Mouse (Mus musculus) cerebellum, adult (tissue): ENCODE data around the gene Gm4707.
A peak's percentile ranks its signal among the peaks of the same experiment; 100 is the strongest.
"Not testable (repeated sequence)": the region's sequence is repeated elsewhere in the genome, so short reads cannot be mapped to it uniquely, and the experiment has no call there.

ENCODE experiments used
- ATAC-seq: cut with Nextera tagmentation; 2 replicates; pipeline ENCODE4 v1.9.2; 2017; ENCODE audit warnings: mild to moderate bottlenecking, moderate library complexity, mixed read lengths; ENCODE audit not compliant: insufficient number of reproducible peaks, low FRiP score, low TSS enrichment

Gene Gm4707

GRCm38 (mm10) chr17:71459818-71460217 is at the start of gene Gm4707:
Gene Gm4707, minus strand, starts transcription at chr17:71459918.
- no peak for ATAC-seq

- ATAC-seq = no peak
These were observed 47.1 kb upstream of the Gm4707 start for GRCm38 (mm10) chr17:71506832-71507231.

GRCm38 (mm10) chr17:71495784-71496183 is 36.1 kb upstream of the Gm4707 start:
- no peak for ATAC-seq

DNA sequence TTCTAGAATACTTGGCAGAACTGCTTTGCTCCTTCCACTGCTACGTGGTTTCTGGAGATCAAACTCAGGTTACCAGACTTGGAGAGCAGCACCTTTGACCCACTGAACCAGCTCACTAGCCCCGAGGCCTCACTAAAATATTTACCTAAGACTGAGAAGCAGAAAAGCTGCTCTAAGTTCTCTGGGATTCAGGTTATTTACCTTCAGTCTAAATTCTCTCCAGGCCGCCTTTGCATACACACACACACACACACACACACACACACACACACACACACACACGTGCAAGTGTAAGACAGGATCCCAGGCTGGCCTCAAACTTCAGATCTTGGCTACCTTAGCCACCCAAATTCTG is 31.6 kb upstream of the Gm4707 start:
- ATAC-seq = no peak

GRCm38 (mm10) chr17:71490666-71491331 is 31.1 kb upstream of the Gm4707 start:
- ATAC-seq = no peak

- no peak for ATAC-seq
These were observed 30.2 kb upstream of the Gm4707 start for GRCm38 (mm10) chr17:71489703-71490461.

DNA sequence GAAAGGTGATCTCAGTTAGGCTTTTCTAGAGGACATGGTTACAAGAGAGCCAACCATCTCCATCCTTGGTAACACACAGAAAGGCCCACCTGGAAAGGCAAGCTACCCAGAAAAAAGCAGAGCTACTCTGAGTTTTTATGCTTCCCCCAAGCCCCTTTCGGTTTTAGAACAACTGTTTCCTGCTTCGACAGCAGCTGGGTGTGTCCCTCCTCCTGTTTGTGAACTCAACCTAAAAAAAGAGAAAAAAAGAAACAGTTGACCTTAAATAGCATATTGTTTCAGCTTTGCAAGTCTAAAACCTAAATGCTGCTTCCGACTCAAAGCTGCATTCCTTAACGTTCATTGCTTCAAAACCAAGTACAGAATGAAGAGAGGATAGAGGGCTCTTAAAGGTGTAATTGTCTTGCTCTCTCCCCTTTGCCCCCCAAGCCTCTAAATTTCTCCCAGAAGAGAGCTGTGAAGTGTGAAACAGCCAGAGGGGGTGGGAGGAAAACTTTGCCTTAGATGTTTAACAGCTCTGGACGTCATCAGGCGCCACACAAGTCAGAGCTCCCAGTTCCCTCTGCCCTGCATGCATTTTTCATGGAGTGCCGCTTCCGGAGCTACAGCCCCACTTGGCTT is 26.6 kb upstream of the Gm4707 start:
- no peak for ATAC-seq

- no peak for ATAC-seq
These were observed 26.1 kb upstream of the Gm4707 start for GRCm38 (mm10) chr17:71485791-71486230.

DNA sequence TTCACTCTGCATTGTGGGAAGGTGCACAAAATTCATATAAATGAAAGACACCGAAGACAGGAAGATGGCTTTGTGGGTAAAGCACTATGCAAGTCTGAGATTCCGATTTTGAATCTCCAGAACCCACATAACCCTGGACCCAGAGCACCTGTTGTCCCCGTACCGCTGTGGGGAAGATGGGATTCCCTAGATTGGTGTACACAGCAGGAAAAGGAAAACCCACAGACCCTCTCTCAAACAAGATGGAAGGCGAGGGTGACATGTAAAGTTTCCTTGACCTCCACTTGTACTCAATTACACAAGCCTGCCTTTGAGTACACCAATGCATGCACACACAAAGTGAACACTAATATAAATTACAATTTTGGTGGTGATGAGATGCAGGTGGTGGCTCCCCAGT is 25.0 kb upstream of the Gm4707 start:
- ATAC-seq = no peak

GRCm38 (mm10) chr17:71483418-71484060 is 23.8 kb upstream of the Gm4707 start:
- no peak for ATAC-seq

DNA sequence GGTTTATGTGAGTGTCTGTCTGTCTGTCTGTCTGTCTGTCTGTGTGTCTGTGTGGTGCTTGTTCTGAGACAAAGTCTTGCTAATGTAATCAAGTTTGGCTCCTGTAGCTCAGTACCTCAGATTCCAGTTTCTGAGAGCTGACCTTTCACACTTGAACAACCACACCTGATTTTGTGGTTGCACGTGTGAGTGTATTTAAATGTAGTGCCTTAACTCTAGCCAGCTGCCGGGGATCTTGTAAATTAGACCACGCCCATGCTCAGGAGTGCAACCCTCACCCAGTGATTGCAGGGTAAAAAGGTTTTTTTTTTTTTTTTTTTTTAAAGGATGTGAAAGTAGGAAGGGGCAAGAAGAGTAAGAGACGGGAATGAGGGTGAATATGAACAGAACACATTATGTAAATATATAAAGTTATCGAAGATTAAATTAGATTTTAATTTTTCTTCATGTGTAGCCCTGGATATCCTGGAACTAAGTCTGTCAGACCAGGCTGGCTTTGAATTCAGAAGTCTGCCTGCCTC is 19.7 kb upstream of the Gm4707 start:
- ATAC-seq = no peak

- no peak for ATAC-seq
These were observed 17.8 kb upstream of the Gm4707 start for GRCm38 (mm10) chr17:71477481-71477880.

DNA sequence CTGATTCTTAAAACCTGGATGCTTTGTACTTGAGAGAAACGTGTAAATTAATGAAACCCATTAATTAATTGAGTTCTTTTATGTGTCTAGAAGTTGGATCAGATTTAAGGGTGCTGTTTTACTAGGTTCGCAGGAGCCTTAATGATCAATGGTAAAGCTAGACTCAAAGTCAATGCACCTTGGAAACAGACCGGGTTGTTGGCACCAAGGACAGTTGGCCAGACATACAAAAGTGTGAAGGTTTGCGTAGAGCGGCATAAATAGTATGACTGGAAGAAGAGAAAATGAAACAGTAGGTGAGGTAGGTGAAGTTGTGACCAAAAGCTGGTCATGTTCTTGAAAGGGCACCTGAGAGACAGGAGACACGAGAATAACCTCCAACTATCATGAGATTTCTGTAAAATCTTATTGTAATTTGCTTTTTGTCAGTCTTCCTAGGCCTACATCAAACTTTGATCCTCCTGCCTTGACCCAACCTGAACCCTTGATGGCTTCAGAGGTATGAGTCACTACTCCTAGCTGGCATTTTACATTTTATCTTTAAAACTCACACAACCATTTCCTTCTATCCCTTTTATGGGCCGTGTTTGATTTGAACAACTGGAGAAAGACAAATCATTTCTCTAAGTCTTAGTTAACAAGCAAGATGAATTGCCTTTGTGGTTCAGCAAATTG is 16.8 kb upstream of the Gm4707 start:
- ATAC-seq = no peak

DNA sequence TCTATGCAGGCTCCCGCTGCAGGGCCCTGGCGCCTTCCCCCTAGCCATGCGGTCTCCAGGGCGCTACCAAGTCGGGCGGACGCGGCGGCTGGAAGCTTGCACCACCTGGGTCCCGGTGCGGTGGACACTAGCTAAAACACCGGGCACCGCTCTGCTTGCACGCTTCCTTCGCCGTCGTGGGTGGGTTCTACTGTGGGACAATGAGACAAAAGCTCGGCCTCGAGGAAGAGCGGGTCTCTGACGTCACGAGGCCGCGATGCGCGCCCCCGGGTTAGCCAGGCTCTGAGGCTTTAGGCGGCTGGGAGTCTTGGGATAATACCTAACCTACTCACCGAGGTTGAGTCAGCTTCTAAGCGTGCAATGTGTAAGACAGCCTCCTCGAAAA is 16.0 kb upstream of the Gm4707 start:
- peak; percentile 66 for ATAC-seq

DNA sequence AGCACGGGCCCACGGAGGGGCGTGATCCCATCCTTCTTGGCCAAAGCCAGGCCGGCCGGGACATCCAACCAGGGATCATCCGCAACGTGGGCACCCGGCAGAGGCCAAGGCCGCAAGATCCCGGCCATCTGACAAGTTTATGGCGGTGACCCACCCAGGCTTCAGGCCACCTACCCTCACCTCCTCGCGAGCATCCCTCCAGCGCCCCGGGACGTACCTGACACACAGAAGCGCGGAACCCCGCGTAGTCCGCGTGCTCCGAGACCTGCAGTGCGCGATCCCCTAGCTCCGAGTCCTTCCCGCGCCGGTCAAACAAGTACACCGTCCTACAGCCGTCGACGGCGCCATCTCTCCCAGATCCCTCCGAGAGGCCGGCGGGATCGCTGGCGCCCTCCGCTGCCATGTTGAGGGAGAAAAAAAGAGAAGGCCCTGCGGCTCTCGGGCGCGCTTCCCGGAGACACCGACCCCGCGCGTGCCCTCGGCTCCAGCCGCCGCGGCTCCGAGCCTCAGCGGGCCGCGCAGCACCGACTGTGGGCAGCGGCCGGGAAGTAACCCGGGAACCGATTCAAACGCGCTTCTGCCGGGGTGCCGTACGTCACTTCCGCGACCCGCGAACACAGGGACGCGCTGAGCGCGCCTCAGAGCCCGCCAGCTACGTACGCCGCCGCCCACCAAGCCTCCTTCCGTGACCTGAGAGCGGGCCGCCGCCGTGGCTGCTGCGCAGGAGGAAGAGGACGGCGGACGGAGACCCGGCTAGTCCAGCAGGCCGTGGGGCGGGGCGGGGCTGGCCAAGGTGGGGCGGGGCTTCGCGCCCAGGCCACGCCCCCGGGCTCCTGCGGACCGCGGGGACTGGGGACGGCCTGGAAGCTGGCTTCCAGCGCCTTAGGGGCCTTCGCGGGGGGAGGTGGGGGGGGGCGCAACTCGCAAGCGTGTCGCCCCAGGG is 15.3 kb upstream of the Gm4707 start, which contains the start of gene Smchd1:
Smchd1 (minus strand) TSS at position 582 of the 943 bp plus-strand sequence.
- peak; percentile 97 for ATAC-seq

DNA sequence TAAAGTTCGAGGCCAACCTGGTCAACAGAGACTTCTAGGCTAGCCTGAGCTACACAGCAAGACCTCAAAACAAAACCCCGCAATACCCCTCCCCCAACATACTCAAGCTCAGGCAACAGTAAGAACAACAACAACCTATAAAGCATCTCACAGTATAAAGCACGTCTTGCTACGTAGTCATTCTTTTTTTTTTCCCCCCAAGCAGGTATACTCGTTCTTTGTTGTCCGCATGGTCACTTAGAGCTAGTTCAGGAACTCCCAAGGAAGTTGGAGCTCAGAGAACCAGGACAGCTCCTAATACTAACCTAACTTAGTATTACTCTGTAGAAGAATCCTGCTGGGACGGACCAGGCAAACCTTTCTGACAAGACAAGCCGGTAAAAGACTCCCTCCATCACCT is 14.4 kb upstream of the Gm4707 start:
- ATAC-seq = no peak

GRCm38 (mm10) chr17:71471261-71471660 is 11.5 kb upstream of the Gm4707 start:
- ATAC-seq = no peak

DNA sequence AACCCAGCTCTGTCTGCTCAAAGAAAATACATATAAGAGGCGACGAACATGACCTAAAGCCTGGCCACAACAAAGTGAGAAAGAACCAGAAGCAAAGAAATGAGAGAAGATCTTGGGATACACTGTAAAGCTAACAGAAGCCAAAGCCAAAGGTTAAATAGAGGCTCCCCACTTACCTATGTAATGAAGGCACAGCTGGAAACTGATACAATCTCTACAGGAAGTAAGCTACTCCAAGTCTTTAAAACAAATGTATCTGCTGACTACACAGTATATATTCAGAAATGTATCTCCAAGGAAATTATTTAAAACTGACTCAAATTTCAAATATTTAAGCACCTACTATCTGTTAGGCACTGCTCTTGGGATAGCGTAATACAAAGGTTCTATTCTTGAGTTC is 594 bp upstream of the Gm4707 start:
- no peak for ATAC-seq

GRCm38 (mm10) chr17:71457361-71457760 is 2.4 kb downstream of the Gm4707 start:
- ATAC-seq = not testable (repeated sequence)
